Mouse (Mus musculus) neural tube, embryonic 10.5 days (tissue): Measurements from ENCODE around the gene BC048507.
"Not testable (repeated sequence)": the region's sequence is repeated elsewhere in the genome, so short reads cannot be mapped to it uniquely, and the experiment has no call there.

Source experiments
- DNase-seq: peaks from one replicate; pipeline ENCODE4 v3.0.0-alpha.2; 2017; ENCODE audit warnings: low spot score; ENCODE audit errors: extremely low spot score

The BC048507 gene

DNA sequence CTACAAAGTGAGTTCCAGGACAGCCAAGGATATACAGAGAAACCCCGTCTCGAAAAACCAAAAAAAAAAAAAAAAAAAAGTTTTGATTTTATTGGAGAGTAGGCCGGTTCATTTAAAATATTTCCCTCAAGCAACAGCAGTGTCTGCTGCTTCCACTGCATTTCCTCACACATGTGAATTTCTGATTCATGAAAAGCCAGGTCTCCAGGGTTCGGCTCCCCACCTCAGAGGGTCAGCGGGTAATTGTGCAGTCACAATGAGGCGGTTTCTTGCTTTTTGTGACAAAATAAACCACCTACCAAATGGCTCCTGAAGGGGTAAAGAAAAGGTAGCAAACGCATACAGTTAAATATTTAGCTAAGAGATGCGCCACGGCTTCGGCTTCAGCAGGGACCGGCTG is at the start of gene BC048507:
BC048507 (plus strand) TSS at position 301 of the 400 bp plus-strand sequence.
- DNase-seq = no peak

DNA sequence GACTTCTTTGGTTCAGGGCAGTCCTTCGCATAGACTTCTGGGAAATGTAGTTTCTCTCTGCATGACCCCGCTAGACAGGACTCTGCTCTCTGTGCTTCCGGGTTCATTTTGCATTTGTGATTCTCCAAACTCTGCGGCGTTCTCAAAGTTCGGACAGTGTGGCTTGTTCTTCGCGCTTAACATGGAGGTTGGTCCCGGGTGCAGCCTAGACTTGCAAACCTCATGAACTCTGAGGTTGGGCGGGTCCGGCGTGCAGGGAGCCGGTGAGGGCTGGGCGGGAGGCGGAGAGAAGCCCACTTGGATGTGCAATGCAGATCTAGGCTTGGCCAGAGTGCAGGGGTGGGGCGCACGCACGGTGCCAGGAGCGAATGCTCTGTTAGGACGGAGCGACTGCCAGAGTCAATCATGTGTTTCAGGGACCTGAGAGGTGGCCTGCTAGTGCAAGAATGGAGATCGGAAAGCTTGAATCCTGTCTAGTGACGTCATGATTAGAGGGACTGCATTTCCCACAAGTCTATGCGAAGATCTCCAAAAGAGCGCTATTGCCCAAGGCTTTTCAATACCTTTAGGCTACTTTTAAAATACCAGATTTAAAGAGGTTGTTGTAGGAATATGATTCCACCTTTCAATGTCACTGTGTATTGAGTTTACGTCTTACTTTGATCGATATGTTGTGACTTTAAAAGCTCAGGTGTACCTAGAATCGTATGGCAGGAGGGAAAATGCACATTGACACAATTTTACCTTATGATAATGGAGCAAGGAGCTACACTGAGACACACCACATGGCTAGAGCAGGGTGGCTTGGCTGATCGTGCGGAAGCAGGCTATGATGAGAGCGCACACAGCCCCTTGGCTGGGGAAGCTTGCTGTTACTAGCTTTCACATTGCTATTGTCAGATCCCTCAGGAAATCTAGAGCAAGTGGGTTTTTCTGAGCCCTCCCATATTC is 49.1 kb upstream of the BC048507 start, which contains the start of gene Zfp273:
Zfp273 (plus strand) TSS at position 31 of the 951 bp plus-strand sequence.
- peak; percentile 88 for DNase-seq

DNA sequence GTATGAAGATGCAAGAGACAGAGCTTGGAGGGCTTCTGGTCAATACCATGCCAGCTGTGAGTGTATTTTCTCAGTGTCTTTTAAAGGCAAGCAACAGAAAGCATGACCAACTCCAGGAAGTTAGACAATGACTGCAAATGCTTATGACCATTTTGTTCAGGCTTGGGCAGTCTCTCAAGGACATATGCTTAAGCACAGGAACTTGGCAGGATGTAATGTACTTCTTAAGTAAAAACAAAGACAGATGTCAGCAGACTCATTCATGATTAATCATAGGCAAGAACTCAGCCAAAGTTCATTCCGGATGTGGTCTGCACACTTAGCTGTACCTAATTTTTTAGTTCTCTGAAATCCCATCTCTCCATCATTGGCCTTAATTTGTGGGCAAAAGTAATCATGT is 44.5 kb upstream of the BC048507 start:
- no peak for DNase-seq

DNA sequence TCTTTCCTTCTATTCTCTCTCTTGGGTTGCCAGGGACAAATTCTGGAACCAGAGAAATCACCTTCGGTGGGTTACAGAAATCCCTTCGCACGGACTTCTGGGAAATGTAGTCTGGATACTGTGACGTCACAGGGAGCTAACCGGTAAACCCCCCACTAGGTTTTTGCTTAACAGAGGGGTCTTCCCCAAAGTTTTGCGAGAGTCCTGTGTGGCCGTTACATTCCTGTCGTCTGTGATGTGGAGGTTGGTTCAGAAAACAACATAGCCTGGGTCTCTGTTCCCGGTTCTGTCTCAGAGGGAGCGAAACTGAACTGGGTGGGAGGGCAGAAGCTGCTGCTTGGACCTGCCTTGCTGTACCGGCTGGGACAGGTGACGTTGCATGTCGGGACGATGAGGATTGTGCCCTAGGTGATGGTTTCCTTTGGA is 32.2 kb upstream of the BC048507 start, which contains the start of gene Gm10037:
Gm10037 (plus strand) TSS at position 196 of the 426 bp plus-strand sequence.
- DNase-seq = peak; percentile 62

DNA sequence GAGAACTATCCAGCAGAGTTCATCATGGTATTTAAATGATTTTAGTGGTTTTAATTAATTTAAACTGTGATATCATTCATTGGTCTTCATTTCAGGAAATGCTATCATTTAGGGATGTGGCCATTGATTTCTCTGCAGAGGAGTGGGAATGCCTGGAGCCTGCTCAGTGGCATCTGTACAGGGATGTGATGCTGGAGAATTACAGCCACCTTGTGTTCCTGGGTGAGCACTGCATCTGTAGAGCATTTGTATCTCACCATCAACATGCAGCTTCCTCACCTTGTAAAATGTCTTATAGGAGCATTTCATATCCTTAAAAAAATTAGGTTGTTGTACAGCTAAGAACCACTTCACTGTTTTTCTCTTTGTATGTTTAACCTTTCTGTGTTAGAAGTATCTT is 30.0 kb upstream of the BC048507 start:
- not testable (repeated sequence) for DNase-seq

DNA sequence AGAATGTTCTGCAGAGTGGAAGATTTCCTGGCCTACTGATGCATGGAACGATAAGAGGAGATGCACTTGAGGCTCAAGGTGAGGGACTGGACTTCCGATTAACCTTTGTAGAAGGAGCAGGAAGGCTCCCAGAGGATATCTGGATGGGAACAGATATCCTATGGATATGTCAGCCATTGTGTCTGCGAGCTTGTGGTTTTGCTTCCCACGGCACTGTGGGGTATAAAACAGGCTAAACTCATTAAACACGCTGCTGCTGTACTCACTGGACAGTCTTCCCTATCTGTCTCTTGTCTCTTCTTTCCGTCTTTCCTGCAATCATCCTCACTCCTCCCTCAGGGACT is 19.4 kb upstream of the BC048507 start:
- DNase-seq = no peak

DNA sequence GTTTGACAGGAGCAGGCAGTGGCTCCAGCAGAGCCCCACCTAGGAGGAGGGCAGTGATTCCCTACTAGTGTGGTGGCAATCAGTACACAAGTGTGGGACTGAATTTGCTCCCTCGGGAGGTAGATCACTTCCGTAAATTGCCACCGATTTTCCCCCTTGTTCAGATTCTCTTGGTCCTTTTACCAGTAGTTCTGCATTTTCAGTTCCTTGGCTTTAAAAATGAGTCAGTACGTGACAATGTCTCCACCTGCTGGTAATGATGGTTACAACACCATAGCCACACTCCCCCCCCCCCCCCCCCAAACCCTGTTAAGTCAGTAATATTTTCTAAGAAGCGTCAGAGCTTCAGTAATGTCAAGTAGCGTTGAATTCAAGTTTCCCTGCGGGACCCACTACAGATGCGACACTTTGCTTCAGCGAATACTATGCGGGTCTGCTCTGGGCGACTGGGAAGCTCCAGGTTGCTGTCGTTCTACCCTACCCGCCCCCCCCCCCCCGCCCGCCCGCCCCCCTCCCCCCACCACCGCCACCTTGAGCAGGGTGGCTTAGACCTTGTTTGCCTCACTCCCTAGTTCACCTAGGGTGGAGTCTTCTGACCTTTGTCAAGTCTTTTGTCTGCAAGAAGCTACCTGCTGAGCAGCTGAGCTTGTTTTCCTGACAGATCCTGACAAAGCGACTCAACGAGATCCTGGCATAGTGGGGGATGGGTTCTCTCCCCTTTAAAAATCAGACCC is 18.8 kb upstream of the BC048507 start:
- peak; percentile 70 for DNase-seq

DNA sequence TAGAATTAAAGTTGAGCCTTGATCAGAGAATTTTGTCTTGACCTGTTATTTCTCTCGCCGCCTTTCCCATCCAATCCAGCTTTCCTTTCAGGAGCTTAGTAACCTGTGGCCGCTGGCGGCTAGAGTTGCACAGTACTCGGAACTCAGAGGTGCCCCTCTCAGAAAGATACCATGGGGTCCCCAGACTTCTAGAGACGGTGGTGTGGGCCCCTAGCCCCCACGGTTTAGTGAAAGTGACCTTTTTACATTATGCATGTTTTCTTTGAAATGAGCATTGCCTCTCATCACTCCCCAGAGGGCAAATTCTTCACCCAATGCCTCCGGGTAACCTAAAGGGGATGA is 18.3 kb upstream of the BC048507 start:
- no peak for DNase-seq

DNA sequence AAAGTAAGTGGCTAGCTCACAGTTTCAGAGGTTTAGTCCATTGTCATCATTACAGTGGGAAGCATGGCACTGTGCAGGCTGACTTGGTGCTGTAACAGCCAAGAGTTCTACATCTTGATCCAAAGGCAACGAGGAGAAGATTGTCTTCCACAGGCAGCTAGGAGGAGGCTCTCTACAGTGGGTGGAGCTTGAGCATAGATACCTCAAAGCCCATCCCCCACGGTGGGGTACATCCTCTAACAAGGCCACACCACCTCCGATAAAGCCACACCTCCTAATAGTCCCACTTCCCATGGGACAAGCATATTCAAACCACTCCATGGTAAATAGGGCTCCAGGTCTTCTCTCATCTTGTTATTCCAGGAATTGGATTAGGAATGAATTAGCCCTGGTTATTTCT is 12.8 kb upstream of the BC048507 start:
- DNase-seq = no peak

DNA sequence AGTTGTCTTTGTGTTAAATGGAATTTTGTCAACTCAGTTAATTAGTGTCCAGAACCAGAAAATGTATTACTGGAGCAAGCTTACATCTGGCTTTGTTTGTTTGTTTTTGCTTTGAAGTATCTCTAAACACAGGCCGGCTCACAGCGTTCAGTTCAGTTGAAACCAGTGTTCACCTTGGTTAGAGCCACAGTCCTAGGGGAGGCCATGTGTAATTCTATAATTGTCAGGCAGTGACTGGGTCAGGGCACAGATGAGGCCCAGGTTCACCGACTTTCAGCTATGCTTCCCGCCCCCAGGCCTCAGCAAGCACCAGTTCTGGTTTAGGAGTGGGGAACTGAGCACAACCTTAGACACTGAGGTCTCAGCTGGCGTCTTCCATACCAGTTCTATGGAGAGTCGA is 10.0 kb upstream of the BC048507 start:
- DNase-seq = no peak

DNA sequence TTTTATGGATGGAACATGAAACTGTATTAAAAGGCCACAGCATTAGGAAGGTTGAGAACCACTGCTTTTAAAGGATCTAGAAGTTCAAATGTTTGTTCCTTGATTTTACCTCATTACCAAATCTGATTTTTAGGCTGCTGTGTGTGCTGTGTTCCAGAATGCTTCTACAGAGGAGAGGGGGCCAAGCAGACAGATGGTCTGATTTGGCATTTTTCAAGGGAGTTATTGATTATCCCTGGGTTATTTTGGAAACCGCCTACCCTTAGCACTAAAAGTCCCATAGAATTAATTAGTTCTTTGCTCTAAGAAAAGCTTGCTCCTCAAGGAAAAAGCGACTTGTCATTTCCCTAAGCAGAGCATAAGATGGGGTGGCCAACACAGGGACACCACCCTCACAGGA is 9.1 kb upstream of the BC048507 start:
- no peak for DNase-seq

DNA sequence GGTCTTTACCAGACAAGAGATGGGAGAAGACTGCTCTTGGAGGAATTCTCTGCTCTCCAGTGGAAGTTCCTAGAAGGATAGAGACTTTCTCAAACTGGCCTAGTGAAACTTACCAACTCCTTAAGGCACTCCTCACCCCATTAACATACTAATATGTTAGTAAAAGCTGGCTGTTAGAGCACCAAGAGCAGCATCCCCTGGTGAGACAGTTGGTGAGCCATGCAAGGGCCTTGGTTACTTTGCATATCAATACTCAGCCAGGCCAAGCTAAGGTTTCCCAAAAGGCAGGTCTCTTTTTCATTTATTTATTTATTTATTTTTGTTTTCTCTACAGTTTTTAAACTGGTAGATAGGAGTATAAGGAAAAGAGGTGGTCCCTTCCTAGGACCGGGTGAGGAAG is 5.8 kb upstream of the BC048507 start:
- DNase-seq = no peak

DNA sequence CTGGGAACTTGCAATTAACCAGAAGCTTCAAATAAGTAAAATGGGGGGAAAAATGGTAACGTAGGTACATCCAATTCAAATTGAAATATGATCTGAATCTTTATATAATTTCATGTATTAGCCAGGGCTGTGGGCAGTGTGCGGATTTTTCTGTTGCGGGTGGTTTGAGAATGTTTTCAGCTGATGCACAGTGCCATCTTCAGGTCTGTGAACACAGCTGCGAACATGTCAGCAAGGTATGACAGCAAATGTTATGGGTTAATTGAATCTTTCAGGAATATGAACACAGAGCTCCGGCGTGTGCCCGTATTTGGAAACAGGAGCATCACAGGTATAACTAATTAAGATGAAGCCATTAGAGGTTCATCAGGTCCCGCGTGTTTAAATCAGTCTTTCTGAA is 618 bp upstream of the BC048507 start:
- no peak for DNase-seq

DNA sequence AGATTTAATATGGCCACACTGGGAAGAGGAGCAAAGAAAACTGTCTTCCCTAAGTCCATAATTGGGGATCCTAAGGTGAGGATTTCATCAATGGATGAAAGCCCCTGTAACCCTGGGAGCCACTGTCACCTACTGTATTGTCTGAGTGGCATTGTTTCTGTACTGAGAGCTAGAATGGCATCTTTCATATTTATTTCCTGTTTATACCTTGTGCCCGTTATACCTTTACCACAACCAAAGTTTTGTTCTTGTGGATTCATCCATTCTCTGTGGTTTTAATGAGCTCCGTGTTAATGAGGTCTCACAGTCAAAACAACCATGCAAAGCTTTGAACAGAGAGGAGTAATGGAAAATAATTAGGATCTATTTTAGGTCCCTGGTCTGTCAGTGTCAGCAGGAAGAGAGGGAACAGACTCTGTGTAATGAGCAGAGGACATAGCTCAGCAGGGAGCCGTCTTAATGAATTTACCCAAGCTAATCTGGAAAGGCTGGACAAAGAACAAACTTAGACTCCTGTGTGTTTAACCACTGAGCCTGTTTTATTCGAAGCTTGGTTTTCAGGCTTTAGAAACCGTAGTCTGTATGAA is 1.7 kb downstream of the BC048507 start:
- DNase-seq = no peak

DNA sequence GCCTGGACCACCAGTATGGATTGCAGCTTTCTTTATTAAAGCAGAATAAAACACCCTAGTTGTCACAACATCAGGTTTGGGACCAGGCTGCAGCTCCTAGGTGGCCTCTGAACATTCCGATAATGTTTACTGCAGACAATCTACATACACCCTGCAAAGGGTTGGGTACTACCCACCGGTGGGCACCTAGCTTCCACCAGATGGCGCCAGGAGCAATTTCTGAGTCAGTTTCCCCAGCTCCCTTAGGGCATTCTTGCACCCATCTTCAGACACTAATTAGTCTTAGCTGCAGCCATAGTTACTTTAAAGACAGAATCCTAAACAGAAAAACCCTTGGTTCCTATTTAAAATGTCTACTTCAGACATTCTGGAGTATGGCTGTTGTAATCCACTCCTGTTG is 4.8 kb downstream of the BC048507 start:
- DNase-seq = no peak

DNA sequence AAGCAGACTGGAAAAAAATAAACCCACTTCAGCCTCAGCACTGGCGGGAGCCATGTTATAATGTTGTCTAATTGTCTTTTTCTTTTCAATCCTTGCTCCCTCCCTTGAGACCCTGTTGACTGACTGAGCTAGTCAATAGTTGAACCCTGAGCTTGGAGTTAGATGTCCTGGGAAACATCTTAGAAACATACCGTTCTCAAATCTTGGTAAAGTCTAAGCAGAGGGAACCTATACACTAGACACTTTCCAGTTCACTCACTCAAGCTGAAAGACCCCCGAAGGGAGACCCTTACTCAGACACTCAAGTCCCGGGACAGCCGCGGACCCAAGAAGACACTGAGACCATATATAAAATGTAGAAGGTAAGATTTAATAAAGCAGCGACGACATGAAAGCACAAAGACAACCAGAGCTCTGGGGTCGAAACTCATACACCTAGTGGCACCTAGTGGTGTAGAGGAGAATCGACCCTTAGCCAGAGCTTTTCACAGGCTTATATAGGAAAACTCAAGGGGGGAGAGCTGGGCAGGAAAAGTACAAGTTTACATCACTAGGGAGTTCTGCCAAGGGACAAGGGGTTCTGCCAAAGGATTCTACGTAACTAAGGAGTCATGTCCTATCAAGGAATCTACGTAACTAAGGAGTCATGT is 13.0 kb downstream of the BC048507 start:
- not testable (repeated sequence) for DNase-seq

DNA sequence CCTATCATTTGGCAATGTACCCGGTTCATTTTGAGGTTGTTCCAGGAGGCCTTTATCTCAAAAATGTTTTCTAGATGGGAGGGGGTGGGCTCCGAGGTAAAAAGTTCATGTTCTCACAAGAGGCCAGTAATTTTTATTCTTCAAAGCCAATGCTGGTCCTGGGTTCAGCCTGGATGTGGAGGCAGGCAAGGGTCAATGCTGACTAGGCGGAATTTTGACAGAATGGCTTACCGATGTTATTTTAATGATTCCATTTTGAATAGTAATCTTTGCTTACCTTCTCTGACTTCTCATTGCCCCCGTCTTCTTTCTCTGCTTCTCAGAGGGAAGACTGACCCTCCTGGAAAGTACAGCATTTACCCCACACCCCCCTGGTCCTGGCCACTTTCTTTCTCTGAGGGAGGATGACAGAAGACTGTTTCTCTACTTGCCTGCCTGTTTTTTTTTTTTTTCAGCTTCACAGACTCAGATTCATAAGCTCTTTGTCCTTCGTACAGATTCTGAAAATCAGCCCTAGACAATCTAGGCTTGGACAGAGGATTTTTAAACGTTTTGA is 13.7 kb downstream of the BC048507 start:
- DNase-seq = no peak

DNA sequence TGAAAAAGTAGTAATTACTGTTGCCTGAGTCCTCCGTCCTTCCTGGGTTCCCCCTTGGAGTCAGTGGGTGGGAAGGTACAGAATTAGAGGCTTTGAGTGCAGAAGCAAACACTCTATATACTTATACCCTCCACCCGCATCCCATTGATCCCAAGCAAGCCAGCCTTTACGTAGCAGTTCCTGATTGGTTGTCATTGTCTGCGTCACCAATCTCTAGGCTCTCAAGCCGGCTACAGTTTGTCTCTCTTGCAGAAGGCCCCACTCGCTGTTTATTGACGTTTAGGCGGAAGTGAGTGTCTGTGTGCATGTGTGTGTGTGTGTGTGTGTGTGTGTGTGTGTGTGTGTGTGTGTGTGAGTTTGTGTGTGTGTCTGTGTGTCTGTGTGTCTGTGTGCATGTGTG is 20.8 kb downstream of the BC048507 start:
- DNase-seq = no peak

DNA sequence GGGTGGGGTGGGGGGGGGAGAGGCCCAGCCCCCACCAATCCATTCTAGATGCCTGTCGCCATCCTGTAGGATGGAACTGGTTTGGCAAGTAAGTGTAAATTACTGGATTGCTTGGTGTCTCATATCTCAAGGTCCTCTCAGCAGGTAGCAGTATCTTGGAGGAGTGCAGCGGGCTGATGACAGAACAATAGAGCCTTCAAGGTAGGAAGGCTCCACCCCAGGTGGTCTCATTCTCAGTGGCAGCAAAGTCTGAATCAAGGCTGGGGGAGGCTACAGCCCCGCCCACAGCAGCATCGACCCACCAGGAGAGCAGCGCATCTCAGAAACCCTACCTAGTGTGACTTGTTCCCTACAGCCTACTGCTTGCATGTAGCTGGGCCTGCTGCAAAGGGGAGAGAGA is 46.6 kb downstream of the BC048507 start:
- no peak for DNase-seq
